Mouse (Mus musculus) forebrain, embryonic 13.5 days (tissue): Measurements from ENCODE around the gene Nek11. TPM values are rescaled to one million over a fixed set of nuclear protein-coding genes. Genes with fewer than 3 reads are reported as not detected.
A peak's percentile ranks its signal among the peaks of the same experiment; 100 is the strongest.

Experiments
- ATAC-seq: fragments of 200-750 bp; cut with Nextera tagmentation; 2 replicates; pipeline ENCODE4 v1.8.0; 2017
- H3K27ac ChIP-seq: fragments of 300-500 bp; sonication (generic); 2 replicates; pipeline ENCODE4 v1.5.1; 2015; ENCODE audit warnings: inconsistent platforms, mild to moderate bottlenecking, moderate library complexity
- H3K27me3 ChIP-seq: fragments of 300-500 bp; sonication (generic); 2 replicates; pipeline ENCODE4 v1.6.1; 2015; ENCODE audit warnings: mild to moderate bottlenecking, inconsistent platforms
- H3K36me3 ChIP-seq: fragments of 300-500 bp; sonication (generic); 2 replicates; pipeline ENCODE4 v1.6.1; 2015; ENCODE audit warnings: mild to moderate bottlenecking, inconsistent platforms; ENCODE audit not compliant: poor library complexity, severe bottlenecking
- H3K4me1 ChIP-seq: fragments of 300-500 bp; sonication (generic); 2 replicates; pipeline ENCODE4 v1.6.1; 2015; ENCODE audit warnings: inconsistent platforms
- H3K4me2 ChIP-seq: fragments of 300-500 bp; sonication (generic); 2 replicates; pipeline ENCODE4 v1.6.1; 2015; ENCODE audit warnings: inconsistent platforms, mild to moderate bottlenecking, moderate library complexity
- H3K4me3 ChIP-seq: fragments of 300-500 bp; sonication (generic); 2 replicates; pipeline ENCODE4 v1.5.1; 2015; ENCODE audit warnings: mild to moderate bottlenecking, inconsistent platforms
- H3K9ac ChIP-seq: fragments of 300-500 bp; sonication (generic); 2 replicates; pipeline ENCODE4 v1.6.1; 2015; ENCODE audit warnings: mild to moderate bottlenecking, inconsistent platforms
- H3K9me3 ChIP-seq: fragments of 300-500 bp; sonication (generic); replicated peaks from 2 replicates; pipeline ENCODE4 v1.6.1; 2016; ENCODE audit warnings: inconsistent platforms
- WGBS: fragments of 180-500 bp; shearing (Covaris S2); methylation state at CpG from one replicate; pipeline ENCODE4 v1.1.7; 2015; 5-methylcytosine and 5-hydroxymethylcytosine counted together
- polyA plus RNA-seq: library from polyadenylated mRNA; unstranded; fragments of >200 nt; fragmentation: Nextera tagmentation; extraction: Ambion mirVana; gene quantifications from 2 replicates; pipeline ENCODE4 v1.2.1, GENCODE M21; 2015

The Nek11 gene
- polyA plus RNA-seq, 1 experiment from 2014 or later, result 2.0 TPM

- no peak overlapping the region for H3K27ac ChIP-seq
- no peak for ATAC-seq
- WGBS, result 88% methylated on average over 1 of the region's 1 CpGs
Observed at GRCm38 (mm10) chr9:105254076-105254475, 141.2 kb downstream of the Nek11 start.

GRCm38 (mm10) chr9:105252349-105253041 lies 142.8 kb downstream of the Nek11 start:
- WGBS, result 38% methylated on average over 4 of the region's 4 CpGs
- no peak overlapping the region for H3K27ac ChIP-seq
- no peak overlapping the region for H3K9ac ChIP-seq
- H3K4me2 ChIP-seq, result no peak overlapping the region
- no peaks in the 10 kb centered on the region for H3K27me3 ChIP-seq
- ATAC-seq, result no peak
- no peaks in the 10 kb centered on the region for H3K36me3 ChIP-seq
- peaks cover 13% of the 10 kb centered on the region for H3K4me1 ChIP-seq
- no peaks in the 10 kb centered on the region for H3K9me3 ChIP-seq
- H3K4me3 ChIP-seq, result no peak overlapping the region

More at GRCm38 (mm10) chr9:105254076-105254475, 141.2 kb downstream of the Nek11 start:
- Histone ChIP-seq H3K27me3 (no peaks in the 10 kb centered on the region), H3K36me3 (no peaks in the 10 kb centered on the region), H3K4me1 (peaks cover 24% of the 10 kb centered on the region), H3K4me2 (no peak overlapping the region), H3K9me3 (no peaks in the 10 kb centered on the region), H3K4me3 (no peak overlapping the region), H3K9ac (no peak overlapping the region)

DNA sequence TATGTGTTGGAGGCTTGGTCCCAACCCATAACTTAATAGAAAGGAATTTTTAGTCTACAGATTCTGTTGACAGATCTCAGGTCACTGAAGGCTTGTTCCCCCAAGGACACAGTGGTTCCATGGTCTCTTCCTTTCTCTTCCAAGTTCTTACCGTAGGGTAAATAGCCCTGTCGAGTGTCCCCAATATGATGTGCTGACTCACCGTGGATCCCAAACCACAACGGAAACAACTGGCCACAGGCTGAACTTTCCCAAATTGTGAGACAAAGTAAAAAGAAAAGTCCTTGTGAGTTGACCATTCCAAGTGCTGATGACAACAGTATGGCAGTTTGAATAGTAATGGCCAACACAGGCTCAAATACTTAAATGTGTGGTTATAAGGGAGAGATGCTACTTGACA lies 144.1 kb downstream of the Nek11 start:
- Histone ChIP-seq H3K4me2 (no peak overlapping the region), H3K27ac (no peak overlapping the region), H3K4me1 (peaks cover 12% of the 10 kb centered on the region; the same call in 1 of the 2 replicates), H3K9ac (no peak overlapping the region), H3K27me3 (no peaks in the 10 kb centered on the region), H3K4me3 (no peak overlapping the region), H3K9me3 (no peaks in the 10 kb centered on the region), H3K36me3 (no peaks in the 10 kb centered on the region)
- WGBS, result 98% methylated on average over 4 of the region's 4 CpGs
- ATAC-seq, result no peak

DNA sequence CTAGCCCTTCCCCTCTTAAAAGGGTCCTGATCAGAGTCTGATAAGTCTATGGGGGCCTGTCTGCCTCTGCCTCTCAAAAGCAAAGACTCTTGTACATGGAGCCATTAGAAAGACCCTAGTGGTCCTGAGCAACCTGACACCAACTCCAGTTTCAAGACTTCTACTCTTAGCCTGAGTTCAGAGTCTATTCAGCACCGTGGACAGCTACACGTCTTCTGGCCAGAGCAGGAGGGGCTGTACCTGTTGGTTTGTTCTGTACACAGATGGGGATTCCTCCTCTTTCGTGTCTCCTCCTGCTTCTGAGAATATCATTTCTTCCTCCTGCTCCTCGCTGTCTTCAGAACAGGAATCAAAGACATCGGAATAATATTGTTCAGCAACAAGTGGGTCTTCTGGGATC lies 151.3 kb downstream of the Nek11 start:
- no peaks in the 10 kb centered on the region for H3K36me3 ChIP-seq
- H3K27ac ChIP-seq, result no peak overlapping the region
- H3K9me3 ChIP-seq, result no peaks in the 10 kb centered on the region
- no peak for ATAC-seq
- H3K4me2 ChIP-seq, result no peak overlapping the region
- no peaks in the 10 kb centered on the region for H3K27me3 ChIP-seq
- no peak overlapping the region for H3K4me3 ChIP-seq
- H3K4me1 ChIP-seq, result no peaks in the 10 kb centered on the region
- H3K9ac ChIP-seq, result no peak overlapping the region
- WGBS, result 33% methylated on average over 5 of the region's 5 CpGs

DNA sequence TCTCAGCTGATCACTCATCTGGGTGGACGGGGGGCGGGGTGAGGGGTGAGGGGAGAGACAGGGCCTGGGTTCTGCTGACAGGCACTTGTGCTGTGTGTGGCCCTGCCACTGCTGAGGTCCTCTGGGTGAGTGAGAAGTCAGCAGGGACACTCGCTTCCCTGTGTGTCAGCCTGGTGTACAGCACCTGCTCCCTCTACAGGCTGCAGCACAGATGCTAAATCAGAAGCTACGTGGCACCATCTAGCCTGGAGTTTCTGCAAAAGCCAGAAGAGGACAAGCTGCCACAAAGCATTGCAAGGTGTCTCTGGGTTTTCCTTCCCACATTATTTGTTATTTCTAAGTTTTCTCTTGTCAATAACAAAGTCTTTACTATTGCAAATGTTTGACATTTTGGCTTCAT lies 180.9 kb downstream of the Nek11 start:
- Histone ChIP-seq H3K9ac (no peak overlapping the region), H3K9me3 (no peaks in the 10 kb centered on the region), H3K4me1 (no peaks in the 10 kb centered on the region), H3K27me3 (no peaks in the 10 kb centered on the region), H3K4me2 (no peak overlapping the region), H3K36me3 (no peaks in the 10 kb centered on the region), H3K27ac (no peak overlapping the region), H3K4me3 (no peak overlapping the region)
- WGBS, result 65% methylated on average over 4 of the region's 4 CpGs
- ATAC-seq, result no peak

DNA sequence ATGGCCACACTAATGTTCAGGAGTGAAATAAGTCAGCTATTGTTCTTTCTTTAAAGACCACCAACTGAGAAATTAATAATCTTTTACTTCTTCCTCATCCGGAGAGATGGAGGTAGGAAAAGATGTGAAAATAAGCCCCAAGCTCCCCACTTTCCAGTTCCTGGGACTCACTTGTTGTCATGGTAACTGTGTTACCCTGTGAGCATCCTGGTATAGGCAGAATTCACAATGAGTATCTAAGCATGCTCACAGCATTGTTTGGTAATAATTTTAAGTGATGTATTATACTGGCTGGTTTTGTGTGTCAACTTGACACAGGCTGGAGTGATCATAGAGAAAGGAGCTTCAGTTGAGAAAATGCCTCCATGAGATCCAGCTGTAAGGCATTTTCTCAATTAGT lies 195.0 kb downstream of the Nek11 start:
- H3K36me3 ChIP-seq, result no peaks in the 10 kb centered on the region
- H3K4me3 ChIP-seq, result no peak overlapping the region
- no peaks in the 10 kb centered on the region for H3K27me3 ChIP-seq
- 17% methylated on average over 1 of the region's 1 CpGs for WGBS
- no peak overlapping the region for H3K4me2 ChIP-seq
- H3K9me3 ChIP-seq, result no peaks in the 10 kb centered on the region
- no peak overlapping the region for H3K9ac ChIP-seq
- ATAC-seq, result no peak
- H3K27ac ChIP-seq, result no peak overlapping the region
- no peaks in the 10 kb centered on the region for H3K4me1 ChIP-seq

DNA sequence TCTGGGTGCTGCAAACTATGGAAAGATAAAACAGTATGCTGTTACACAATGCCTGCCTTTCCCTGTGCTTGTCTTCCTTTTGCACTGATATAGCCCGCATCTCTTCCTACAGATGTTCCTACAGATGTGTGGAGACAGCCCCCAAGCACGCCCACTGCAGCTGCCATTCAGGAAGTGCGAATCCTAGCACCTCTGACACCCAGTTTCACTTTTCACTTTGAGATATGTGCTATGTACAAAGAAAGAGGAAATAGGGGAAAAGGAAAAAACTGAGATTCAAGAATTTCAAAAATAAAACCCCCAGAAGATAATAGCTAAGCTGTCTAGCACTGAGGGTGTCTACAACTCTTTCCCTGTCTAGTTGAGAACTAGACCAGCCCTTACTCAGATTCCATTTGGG lies 208.6 kb downstream of the Nek11 start:
- no peak overlapping the region for H3K9ac ChIP-seq
- no peaks in the 10 kb centered on the region for H3K4me1 ChIP-seq
- H3K4me2 ChIP-seq, result no peak overlapping the region
- WGBS, result 82% methylated on average over 3 of the region's 3 CpGs
- H3K4me3 ChIP-seq, result no peak overlapping the region
- no peak for ATAC-seq
- H3K27me3 ChIP-seq, result no peaks in the 10 kb centered on the region
- H3K36me3 ChIP-seq, result no peaks in the 10 kb centered on the region
- no peak overlapping the region for H3K27ac ChIP-seq
- H3K9me3 ChIP-seq, result no peaks in the 10 kb centered on the region

GRCm38 (mm10) chr9:105182392-105182791 lies 212.9 kb downstream of the Nek11 start:
- no peaks in the 10 kb centered on the region for H3K9me3 ChIP-seq
- no peak overlapping the region for H3K4me3 ChIP-seq
- H3K27me3 ChIP-seq, result no peaks in the 10 kb centered on the region
- no peaks in the 10 kb centered on the region for H3K4me1 ChIP-seq
- no peak overlapping the region for H3K9ac ChIP-seq
- WGBS, result 91% methylated on average over 3 of the region's 3 CpGs
- no peak overlapping the region for H3K27ac ChIP-seq
- no peak overlapping the region for H3K4me2 ChIP-seq
- H3K36me3 ChIP-seq, result no peaks in the 10 kb centered on the region
- ATAC-seq, result no peak

DNA sequence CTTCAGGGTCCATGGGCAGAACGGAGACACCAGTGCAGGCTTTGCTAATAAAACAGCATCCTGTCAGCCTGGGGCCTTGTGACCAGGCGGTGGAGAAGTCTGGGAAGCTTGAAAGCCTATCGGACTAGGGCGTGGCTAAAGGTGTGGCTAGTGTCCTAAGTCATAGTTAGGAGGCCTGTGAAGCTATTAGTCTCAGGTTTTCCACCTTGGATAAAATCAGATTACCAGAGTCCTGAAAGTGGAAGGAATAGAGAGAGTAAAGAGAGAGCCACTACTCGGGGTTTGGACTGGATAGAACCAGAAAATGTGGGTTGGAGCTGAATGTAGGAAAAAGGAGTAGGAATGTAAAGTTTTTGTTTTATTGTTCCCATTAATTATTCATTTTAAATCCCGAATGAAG lies 250.3 kb downstream of the Nek11 start, which contains the start of gene 1700080E11Rik:
Gene 1700080E11Rik (minus strand): TSS at position 101 of the 400 bp plus-strand sequence.
- WGBS, result 84% methylated on average over 6 of the region's 6 CpGs

DNA sequence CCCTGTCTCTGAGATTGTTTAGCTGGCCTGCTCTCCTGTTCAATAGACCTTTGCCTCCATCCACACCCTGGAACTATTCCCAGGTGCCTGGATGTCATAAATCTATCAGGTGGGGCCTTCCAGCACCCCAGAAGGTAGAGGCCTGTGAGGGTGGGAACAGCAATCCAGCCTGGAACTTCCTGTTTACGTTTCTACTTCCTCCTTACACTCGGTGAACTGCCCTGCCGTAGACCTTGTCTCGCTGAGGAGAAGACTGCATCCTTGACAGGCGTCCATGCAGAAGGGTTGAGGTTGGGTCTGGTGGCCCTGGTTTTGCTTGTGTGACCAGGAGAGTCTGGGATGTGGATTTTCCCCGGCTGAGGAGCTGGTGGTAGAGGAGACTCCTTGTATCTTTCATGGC lies 256.1 kb downstream of the Nek11 start:
- ATAC-seq, result no peak
- Histone ChIP-seq H3K9me3 (no peaks in the 10 kb centered on the region; the same call in 1 of the 2 replicates), H3K27me3 (no peaks in the 10 kb centered on the region), H3K36me3 (no peaks in the 10 kb centered on the region), H3K27ac (no peak overlapping the region), H3K4me1 (no peaks in the 10 kb centered on the region), H3K9ac (no peak overlapping the region), H3K4me2 (no peak overlapping the region), H3K4me3 (no peak overlapping the region)
- 85% methylated on average over 6 of the region's 6 CpGs for WGBS

More for the DNA sequence above, 250.3 kb downstream of the Nek11 start, which contains the start of gene 1700080E11Rik:
- H3K36me3 ChIP-seq, result no peaks in the 10 kb centered on the region
- H3K27ac ChIP-seq, result no peak within 1 kb of the TSS
- no peaks in the 10 kb centered on the region for H3K4me1 ChIP-seq
- H3K9ac ChIP-seq, result no peak within 1 kb of the TSS
- no peaks in the 10 kb centered on the region for H3K27me3 ChIP-seq
- H3K4me2 ChIP-seq, result no peak within 1 kb of the TSS
- H3K4me3 ChIP-seq, result no peak within 1 kb of the TSS
- ATAC-seq, result no peak
- H3K9me3 ChIP-seq, result no peaks in the 10 kb centered on the region

DNA sequence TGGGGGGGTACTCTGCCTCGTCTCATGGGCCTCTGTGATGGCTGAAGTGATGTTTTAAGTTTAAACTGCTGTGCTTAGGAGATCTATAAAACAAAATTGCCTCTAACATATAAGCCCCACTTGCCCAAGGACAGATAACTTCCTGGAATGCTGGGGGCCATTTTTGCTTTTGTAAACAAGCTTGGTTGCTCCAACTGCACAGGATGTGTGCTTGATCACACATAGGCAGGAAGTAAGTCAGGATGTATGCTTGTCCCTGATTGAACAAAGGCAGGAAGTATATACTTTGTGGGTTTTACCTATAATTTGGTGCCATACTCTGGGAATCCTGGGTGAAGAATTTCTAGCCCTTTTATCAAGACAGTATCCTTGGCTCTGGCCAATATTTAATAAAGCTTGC lies 258.9 kb downstream of the Nek11 start:
- Histone ChIP-seq H3K27me3 (no peaks in the 10 kb centered on the region), H3K4me1 (peaks cover 4% of the 10 kb centered on the region; the same call in 1 of the 2 replicates), H3K4me2 (no peak overlapping the region), H3K27ac (no peak overlapping the region), H3K9me3 (no peaks in the 10 kb centered on the region; the same call in 1 of the 2 replicates), H3K9ac (no peak overlapping the region), H3K36me3 (no peaks in the 10 kb centered on the region), H3K4me3 (no peak overlapping the region)
- WGBS, result 36% methylated on average over 1 of the region's 1 CpGs
- no peak for ATAC-seq

- no peaks in the 10 kb centered on the region for H3K27me3 ChIP-seq
- no peaks in the 10 kb centered on the region for H3K36me3 ChIP-seq
- no peaks in the 10 kb centered on the region; the same call in 1 of the 2 replicates for H3K9me3 ChIP-seq
- H3K9ac ChIP-seq, result no peak overlapping the region
- no peak overlapping the region for H3K27ac ChIP-seq
- no peak for ATAC-seq
- no peak overlapping the region for H3K4me3 ChIP-seq
- H3K4me1 ChIP-seq, result peaks cover 20% of the 10 kb centered on the region
- no peak overlapping the region for H3K4me2 ChIP-seq
- WGBS, result 82% methylated on average over 5 of the region's 5 CpGs
Observed at GRCm38 (mm10) chr9:105134536-105134935, 260.8 kb downstream of the Nek11 start.

DNA sequence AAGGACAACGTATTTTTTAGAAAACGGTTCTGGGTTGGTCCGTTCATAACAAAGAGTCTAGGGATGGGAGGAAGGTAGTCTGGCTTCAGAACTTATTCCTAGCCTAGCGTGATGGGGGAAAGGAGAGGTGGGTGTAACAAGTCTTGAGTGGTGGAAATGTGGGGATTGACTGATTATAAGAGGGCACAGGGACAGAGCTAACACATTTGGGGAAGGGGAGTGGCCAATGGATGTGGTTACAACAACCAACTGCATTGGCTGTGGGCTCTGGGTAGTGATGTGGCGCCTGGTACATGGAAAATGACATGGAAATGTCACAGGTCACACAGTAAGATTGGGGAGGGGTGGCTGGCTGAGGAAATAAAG lies 263.3 kb downstream of the Nek11 start:
- Histone ChIP-seq H3K27me3 (no peaks in the 10 kb centered on the region), H3K4me2 (peak overlapping the region; percentile 88), H3K4me1 (peaks cover 25% of the 10 kb centered on the region), H3K9me3 (no peaks in the 10 kb centered on the region), H3K9ac (peak overlapping the region; percentile 84; the same call in 1 of the 2 replicates), H3K27ac (peak overlapping the region; percentile 83; the same call in 1 of the 2 replicates), H3K36me3 (no peaks in the 10 kb centered on the region), H3K4me3 (peak overlapping the region; percentile 76)
- ATAC-seq, result no peak; the same call in none of the 2 replicates
- 21% methylated on average over 5 of the region's 5 CpGs for WGBS
